Mouse (Mus musculus) gastrocnemius, postnatal 25 days (tissue): ENCODE measurements around the gene Olfr789. TPM values are rescaled to one million over a fixed set of nuclear protein-coding genes. Genes with fewer than 3 reads are reported as not detected.

ENCODE experiments used
- DNase-seq: peaks from one replicate; pipeline ENCODE4 v3.0.0; 2022
- long read RNA-seq, 2 experiments: library from polyadenylated mRNA; stranded (forward); transcript quantifications; one replicate each; pipeline ENCODE4 v2.0.0; 2021
- total RNA-seq, 2 experiments: library from RNA; stranded (reverse); gene quantifications; 1 replicate in 1 of 2; 2 replicates in 1 of 2; pipeline ENCODE4 v1.2.3; 2021

Olfr789 gene
- not detected for total RNA-seq
- long read RNA-seq, experiment 1, result 0 reads
- long read RNA-seq, experiment 2, result 0 reads

- no peak for DNase-seq
These were observed at the start of gene Olfr789 for GRCm38 (mm10) chr10:129484452-129484851. Gene Olfr789 (plus strand): TSS chr10:129484752.

- no peak for DNase-seq
These were observed 23.0 kb upstream of the Olfr789 start, which contains the start of gene Olfr787 for GRCm38 (mm10) chr10:129461562-129461961. Gene Olfr787 (plus strand): TSS chr10:129461862.

GRCm38 (mm10) chr10:129470698-129471097, 13.9 kb upstream of the Olfr789 start, which contains the start of gene Olfr788:
Gene Olfr788 (plus strand): TSS chr10:129470998.
- no peak for DNase-seq

GRCm38 (mm10) chr10:129473256-129473655, 11.3 kb upstream of the Olfr789 start:
- DNase-seq, result no peak

GRCm38 (mm10) chr10:129473723-129474122, 10.8 kb upstream of the Olfr789 start:
- no peak for DNase-seq

- DNase-seq, result no peak
These were observed 5.5 kb downstream of the Olfr789 start for GRCm38 (mm10) chr10:129490101-129490500.

- no peak for DNase-seq
These were observed 13.6 kb downstream of the Olfr789 start, which contains the start of gene Olfr790 for GRCm38 (mm10) chr10:129498192-129498591. Gene Olfr790 (plus strand): TSS chr10:129498492.

GRCm38 (mm10) chr10:129521492-129521891, 36.9 kb downstream of the Olfr789 start, which contains the start of gene Olfr791:
Gene Olfr791 (plus strand): TSS chr10:129521792.
- DNase-seq, result no peak

GRCm38 (mm10) chr10:129538862-129539261, 54.3 kb downstream of the Olfr789 start, which contains the start of gene Olfr792:
Gene Olfr792 (plus strand): TSS chr10:129539162.
- no peak for DNase-seq

Other genes starting within 250 kb of the Olfr789 start
- gene Olfr774, start 248.5 kb upstream of the Olfr789 start, total RNA-seq, result not detected
- gene Olfr775, start 236.3 kb upstream of the Olfr789 start, total RNA-seq, result not detected
- not detected for gene Olfr776, start 225.6 kb upstream of the Olfr789 start, total RNA-seq
- gene Olfr777, start 213.3 kb upstream of the Olfr789 start, total RNA-seq, result not detected
- not detected for gene Olfr780, start 166.6 kb upstream of the Olfr789 start, total RNA-seq
- gene Olfr781, start 155.9 kb upstream of the Olfr789 start, total RNA-seq, result not detected
- not detected for gene Olfr782, start 135.9 kb upstream of the Olfr789 start, total RNA-seq
- not detected for gene Olfr784, start 100.7 kb upstream of the Olfr789 start, total RNA-seq
- gene Olfr785, start 79.3 kb upstream of the Olfr789 start, total RNA-seq, result not detected
- not detected for gene Olfr786, start 57.4 kb upstream of the Olfr789 start, total RNA-seq
- gene Olfr787, start 22.9 kb upstream of the Olfr789 start, total RNA-seq, result not detected
- gene Olfr788, start 13.8 kb upstream of the Olfr789 start, total RNA-seq, result not detected
- gene Olfr790, start 13.7 kb downstream of the Olfr789 start, total RNA-seq, result not detected
- gene Olfr791, start 37.0 kb downstream of the Olfr789 start, total RNA-seq, result not detected
- gene Olfr792, start 54.4 kb downstream of the Olfr789 start, total RNA-seq, result not detected
- gene Olfr794, start 82.9 kb downstream of the Olfr789 start, total RNA-seq, result not detected
- gene Olfr796, start 127.8 kb downstream of the Olfr789 start, total RNA-seq, result not detected
- not detected for gene Olfr798, start 143.2 kb downstream of the Olfr789 start, total RNA-seq
- gene Olfr799, start 152.7 kb downstream of the Olfr789 start, total RNA-seq, result not detected
- not detected for gene Olfr800, start 172.9 kb downstream of the Olfr789 start, total RNA-seq
- gene Olfr801, start 189.1 kb downstream of the Olfr789 start, total RNA-seq, result not detected
- gene Olfr802, start 203.4 kb downstream of the Olfr789 start, total RNA-seq, result not detected
- not detected for gene Olfr803, start 209.5 kb downstream of the Olfr789 start, total RNA-seq
- gene Olfr804, start 218.5 kb downstream of the Olfr789 start, total RNA-seq, result not detected
- gene Olfr805, start 244.6 kb downstream of the Olfr789 start, total RNA-seq, result not detected